Mouse (Mus musculus) mouse embryonic stem cell (cell line): ENCODE data around the gene Wdr70.

Experiments
- in situ Hi-C, 2 experiments: fragments of 300-500 bp; cut with MboI; formaldehyde crosslinking; loops; 1 replicate in 1 of 2; 3 replicates in 1 of 2; pipeline ENCODE4 v1.14.3; 2019 to 2020; ENCODE audit warnings: low sequenced_read_pairs in 2 of 2, low pct_unique_long_range_greater_than_20kb in 1 of 2, mixed read lengths in 1 of 2; ENCODE audit not compliant: unreplicated experiment in 1 of 2

Wdr70 gene

GRCm38 (mm10) chr15:7823886-7824285 lies 275.1 kb downstream of the Wdr70 start:
- in situ Hi-C loops = no loop called here
